Mouse (Mus musculus): ENCODE measurements around the gene Pde4a.
"Not testable (repeated sequence)": the region's sequence is repeated elsewhere in the genome, so short reads cannot be mapped to it uniquely, and the experiment has no call there.

Gene Pde4a

GRCm38 (mm10) chr9:21245113-21245487 is 79.6 kb downstream of the Pde4a start:
- DNase-seq, result no peak

DNA sequence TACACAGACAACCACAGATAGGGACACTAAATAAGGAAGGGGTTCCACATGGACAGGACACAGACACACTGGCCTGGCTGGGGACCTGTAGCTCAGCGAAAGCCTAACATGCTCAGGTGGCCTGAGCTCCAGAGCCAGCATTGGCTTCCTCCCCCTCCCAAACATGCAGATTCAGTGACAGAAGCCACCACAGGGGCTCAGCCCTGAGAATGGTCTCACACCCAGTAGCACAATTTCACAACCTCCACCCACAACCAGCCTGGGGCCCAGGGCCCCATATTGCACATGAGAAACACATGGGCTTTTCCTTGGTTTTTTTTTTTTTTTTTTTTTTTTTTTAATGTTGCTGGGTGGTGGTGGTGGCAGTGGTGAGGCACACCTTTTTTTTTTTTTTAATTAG is 80.8 kb downstream of the Pde4a start:
- no peak for DNase-seq

GRCm38 (mm10) chr9:21248326-21248725 is 82.8 kb downstream of the Pde4a start, which contains the start of gene S1pr5:
Gene S1pr5 (minus strand): TSS chr9:21248443.
- DNase-seq, result peak; percentile 71 to 86

GRCm38 (mm10) chr9:21249629-21250508 is 84.4 kb downstream of the Pde4a start:
- peak in 1 of 2 experiments; percentile 39 for DNase-seq

- DNase-seq, result no peak
Observed at GRCm38 (mm10) chr9:21250509-21250908, 85.0 kb downstream of the Pde4a start.

- DNase-seq, result no peak
Observed at GRCm38 (mm10) chr9:21251116-21251735, 85.7 kb downstream of the Pde4a start.

DNA sequence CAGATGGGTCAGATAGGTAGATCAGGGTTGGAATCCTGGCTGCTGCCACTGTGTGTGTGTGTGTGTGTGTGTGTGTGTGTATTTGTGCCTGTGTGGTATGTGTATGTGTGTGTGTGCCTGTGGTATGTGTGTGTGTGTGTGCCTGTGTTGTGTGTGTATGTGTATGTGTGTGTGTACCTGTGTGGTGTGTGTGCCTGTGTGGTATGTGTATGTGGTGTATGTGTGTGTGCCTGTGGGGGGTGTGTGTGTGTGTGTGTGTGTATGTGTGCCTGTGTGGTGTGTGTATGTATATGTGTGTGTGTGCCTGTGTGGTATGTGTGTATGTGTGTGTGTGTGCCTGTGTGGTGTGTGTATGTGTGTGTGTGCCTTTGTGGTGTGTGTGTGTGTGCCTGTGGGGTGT is 89.2 kb downstream of the Pde4a start:
- DNase-seq, result no peak

GRCm38 (mm10) chr9:21256349-21256748 is 90.8 kb downstream of the Pde4a start:
- DNase-seq, result not testable (repeated sequence)

- no peak for DNase-seq
Observed at GRCm38 (mm10) chr9:21260491-21261040, 95.1 kb downstream of the Pde4a start.

DNA sequence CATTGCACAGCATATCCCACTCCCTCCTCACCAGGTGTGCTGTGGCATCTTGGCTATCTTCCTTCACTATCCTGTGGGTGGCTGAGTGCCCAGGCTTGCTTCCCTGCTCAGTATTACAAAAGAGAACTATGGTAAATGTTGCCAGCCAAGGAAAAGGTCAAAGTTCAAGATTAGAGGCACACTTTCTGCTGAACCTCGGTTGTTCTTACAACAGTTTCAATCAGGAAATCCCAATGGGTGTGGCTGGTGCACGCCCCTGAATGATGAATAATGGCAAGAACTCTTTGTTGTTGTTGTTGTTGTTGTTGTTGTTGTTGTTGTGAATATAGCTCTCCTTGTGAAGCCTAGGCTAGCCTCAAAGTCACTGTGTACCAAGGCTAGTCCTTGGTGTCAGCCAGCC is 96.3 kb downstream of the Pde4a start:
- no peak for DNase-seq

Measured in kidney, postnatal 25 days (tissue).